Mouse (Mus musculus): Measurements from ENCODE around the gene Akain1. TPM values are rescaled to one million over a fixed set of nuclear protein-coding genes. Genes with fewer than 3 reads are reported as not detected.

Gene Akain1
- polyA plus RNA-seq, 1 experiment from 2014 or later = 0.40 TPM

DNA sequence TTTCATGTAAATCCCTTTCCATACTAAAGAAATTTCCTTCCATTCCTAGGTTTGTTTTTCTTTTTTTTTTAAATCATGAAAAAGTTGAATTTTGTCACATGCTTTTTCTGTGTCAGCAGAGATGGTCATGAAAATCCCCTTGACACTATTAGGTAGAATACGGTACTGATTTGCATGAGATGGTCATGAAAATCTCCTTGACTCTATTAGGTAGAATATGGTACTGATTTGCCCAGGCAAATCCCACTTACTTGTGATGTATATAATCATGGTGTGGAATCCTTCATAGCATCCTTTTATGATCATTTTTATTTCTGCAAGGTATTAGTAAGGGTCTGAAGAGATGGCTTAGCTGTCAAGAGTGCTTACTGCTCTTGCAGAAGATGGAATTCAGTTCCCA, 17.5 kb upstream of the Akain1 start:
- ATAC-seq = no peak
- Histone ChIP-seq H3K4me1 (ENCODE audit: control insufficient read depth, insufficient read depth, low read length) (peaks cover 6% of the 10 kb centered on the region), H3K27me3 (ENCODE audit: control insufficient read depth, insufficient read depth, low read depth, low read length) (no peaks in the 10 kb centered on the region), H3K27ac (ENCODE audit: low read length) (no peak overlapping the region), H3K4me2 (ENCODE audit: low read length) (no peak overlapping the region), H3K36me3 (ENCODE audit: control insufficient read depth, insufficient read depth, low read length) (no peaks in the 10 kb centered on the region), H3K9me3 (replicated peaks; ENCODE audit: control insufficient read depth, low read length, poor library complexity, severe bottlenecking) (no peaks in the 10 kb centered on the region), H3K4me3 (ENCODE audit: low read depth, low read length) (no peak overlapping the region), H3K9ac (ENCODE audit: low read depth, low read length) (no peak overlapping the region)
- 2% methylated on average over 1 of the region's 1 CpGs for WGBS

DNA sequence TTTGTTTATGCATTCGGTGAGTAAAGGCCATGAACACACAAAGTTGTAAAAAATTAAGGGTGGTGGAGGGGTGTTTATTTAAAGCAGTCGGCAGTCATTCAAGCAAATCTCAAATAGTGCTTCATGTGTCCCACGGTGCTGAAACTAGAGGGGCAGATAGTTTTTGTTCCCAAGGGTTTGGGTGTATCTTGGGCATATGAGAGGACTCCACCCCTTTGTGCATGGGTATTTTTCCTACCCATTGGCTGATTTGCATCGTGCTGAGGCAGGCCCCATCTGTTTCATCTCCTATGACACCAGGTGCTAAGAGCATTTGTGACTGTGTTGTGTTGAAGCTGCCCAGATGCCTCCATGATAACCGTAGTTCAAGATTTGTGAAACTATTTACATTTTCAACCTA, 1.3 kb upstream of the Akain1 start:
- 76% methylated on average over 5 of the region's 5 CpGs for WGBS
- ATAC-seq = no peak
- H3K27me3 ChIP-seq (ENCODE audit: control insufficient read depth, insufficient read depth, low read depth, low read length) = peaks cover 35% of the 10 kb centered on the region

DNA sequence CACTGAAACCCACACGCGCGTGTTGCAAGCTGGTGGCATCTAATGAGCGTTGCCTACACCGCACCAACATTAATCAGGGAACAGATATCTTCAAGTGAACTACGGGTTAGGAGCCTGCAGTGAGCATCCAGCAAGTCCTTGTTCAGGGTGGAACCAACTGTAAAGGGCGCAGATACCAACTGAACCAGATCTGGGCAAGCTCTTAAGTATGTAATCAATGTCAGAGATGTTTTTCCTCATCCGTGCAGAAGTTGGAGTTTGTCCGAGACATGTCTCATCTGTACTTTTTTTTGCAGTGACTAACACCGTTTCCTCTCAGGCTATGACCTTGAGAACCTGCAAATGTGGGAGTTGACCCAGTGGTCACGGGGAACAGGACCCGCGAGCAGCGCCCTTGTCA, 640 bp upstream of the Akain1 start:
- WGBS = 36% methylated on average over 14 of the region's 14 CpGs
- no peaks in the 10 kb centered on the region for H3K9me3 ChIP-seq (replicated peaks; ENCODE audit: control insufficient read depth, low read length, poor library complexity, severe bottlenecking)
- no peaks in the 10 kb centered on the region for H3K36me3 ChIP-seq (ENCODE audit: control insufficient read depth, insufficient read depth, low read length)

More for the DNA sequence above, 1.3 kb upstream of the Akain1 start:
- Histone ChIP-seq H3K4me1 (ENCODE audit: control insufficient read depth, insufficient read depth, low read length) (peaks cover 9% of the 10 kb centered on the region; the same call in 1 of the 2 replicates), H3K9me3 (replicated peaks; ENCODE audit: control insufficient read depth, low read length, poor library complexity, severe bottlenecking) (no peaks in the 10 kb centered on the region), H3K36me3 (ENCODE audit: control insufficient read depth, insufficient read depth, low read length) (no peaks in the 10 kb centered on the region), H3K27ac (ENCODE audit: low read length) (no peak overlapping the region), H3K4me2 (ENCODE audit: low read length) (no peak overlapping the region), H3K9ac (ENCODE audit: low read depth, low read length) (no peak overlapping the region), H3K4me3 (ENCODE audit: low read depth, low read length) (no peak overlapping the region)

DNA sequence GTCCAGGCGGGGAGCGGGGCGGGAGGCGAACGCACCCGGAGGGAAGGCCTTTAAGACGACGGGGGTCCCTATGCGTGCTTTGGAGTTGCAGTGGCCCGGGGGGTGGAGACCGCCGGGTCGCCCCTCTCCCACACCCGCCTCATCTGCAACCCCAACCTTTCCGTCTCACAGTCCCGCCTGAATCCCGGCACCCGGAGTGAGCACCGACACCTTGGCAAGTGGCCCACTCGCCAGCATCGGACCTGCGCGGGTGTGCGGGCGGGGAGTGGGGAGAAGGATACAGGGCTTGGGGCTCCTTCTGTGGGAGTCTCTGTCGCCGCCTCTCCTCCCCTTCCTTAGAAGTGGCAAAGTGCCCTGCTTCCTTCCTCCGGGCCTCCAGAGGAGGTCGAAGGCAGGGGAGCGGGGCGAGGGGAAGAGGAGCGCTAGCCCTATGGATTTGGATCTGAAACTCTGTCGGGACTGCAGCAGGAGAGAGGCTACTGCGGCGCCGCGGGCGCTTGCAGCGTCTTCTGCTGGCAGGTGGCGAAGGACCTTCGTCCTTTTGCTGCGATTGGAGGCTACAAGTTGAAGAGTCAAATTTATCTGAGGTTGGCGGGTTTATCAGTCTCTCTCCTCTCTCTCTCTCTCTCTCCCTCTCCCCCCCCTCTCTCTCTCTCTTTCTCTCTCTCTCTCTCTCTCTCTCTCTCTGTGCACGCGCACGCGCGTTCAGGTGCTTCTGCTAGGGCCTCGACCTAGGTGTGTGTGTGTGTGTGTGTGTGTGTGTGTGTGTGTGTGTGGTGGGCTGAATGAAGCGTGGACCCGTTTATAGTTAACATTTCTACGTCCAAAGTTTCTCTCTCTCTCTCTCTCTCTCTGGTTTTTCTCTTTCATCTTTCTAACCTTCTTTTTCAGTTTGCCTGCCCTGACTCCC, 700 bp downstream of the Akain1 start:
- 1% methylated on average over 49 of the region's 52 CpGs for WGBS

More for the DNA sequence above, 640 bp upstream of the Akain1 start:
- peak overlapping the region; percentile 99 for H3K4me2 ChIP-seq (ENCODE audit: low read length)
- peaks cover 9% of the 10 kb centered on the region; the same call in 1 of the 2 replicates for H3K4me1 ChIP-seq (ENCODE audit: control insufficient read depth, insufficient read depth, low read length)
- no peak overlapping the region for H3K9ac ChIP-seq (ENCODE audit: low read depth, low read length)
- ATAC-seq = no peak
- no peak overlapping the region for H3K27ac ChIP-seq (ENCODE audit: low read length)
- H3K27me3 ChIP-seq (ENCODE audit: control insufficient read depth, insufficient read depth, low read depth, low read length) = peaks cover 35% of the 10 kb centered on the region
- H3K4me3 ChIP-seq (ENCODE audit: low read depth, low read length) = peak overlapping the region; percentile 69

DNA sequence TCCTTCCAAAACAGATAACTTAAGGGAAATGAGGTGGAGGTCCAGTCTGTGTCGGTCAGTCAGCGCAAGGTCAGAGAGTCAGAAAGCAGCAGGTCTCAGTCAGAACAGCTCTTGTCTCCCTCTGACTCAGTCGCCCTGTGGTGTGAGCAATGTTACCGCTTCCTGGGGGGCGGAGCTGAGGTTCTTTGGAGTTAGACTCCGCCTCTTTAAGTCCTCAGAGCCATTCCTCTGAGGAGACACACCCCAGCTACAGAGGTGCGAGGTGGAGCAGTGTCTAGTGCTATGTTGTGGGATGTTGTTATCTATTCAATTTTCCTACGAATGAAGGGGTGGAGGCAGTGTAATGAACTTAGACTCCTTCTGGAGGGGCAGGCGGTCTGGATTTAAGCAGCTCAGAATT, 1.9 kb downstream of the Akain1 start:
- WGBS = 14% methylated on average over 9 of the region's 9 CpGs
- Histone ChIP-seq H3K27ac (ENCODE audit: low read length) (no peak overlapping the region), H3K4me3 (ENCODE audit: low read depth, low read length) (no peak overlapping the region), H3K36me3 (ENCODE audit: control insufficient read depth, insufficient read depth, low read length) (no peaks in the 10 kb centered on the region), H3K9me3 (replicated peaks; ENCODE audit: control insufficient read depth, low read length, poor library complexity, severe bottlenecking) (no peaks in the 10 kb centered on the region), H3K27me3 (ENCODE audit: control insufficient read depth, insufficient read depth, low read depth, low read length) (peaks cover 35% of the 10 kb centered on the region), H3K4me2 (ENCODE audit: low read length) (no peak overlapping the region), H3K9ac (ENCODE audit: low read depth, low read length) (no peak overlapping the region), H3K4me1 (ENCODE audit: control insufficient read depth, insufficient read depth, low read length) (peaks cover 9% of the 10 kb centered on the region; the same call in 1 of the 2 replicates)
- ATAC-seq = no peak

More for the DNA sequence above, 700 bp downstream of the Akain1 start:
- Histone ChIP-seq H3K4me1 (ENCODE audit: control insufficient read depth, insufficient read depth, low read length) (peaks cover 9% of the 10 kb centered on the region; the same call in 1 of the 2 replicates), H3K27ac (ENCODE audit: low read length) (no peak overlapping the region), H3K4me3 (ENCODE audit: low read depth, low read length) (peak overlapping the region; percentile 69), H3K36me3 (ENCODE audit: control insufficient read depth, insufficient read depth, low read length) (no peaks in the 10 kb centered on the region), H3K9ac (ENCODE audit: low read depth, low read length) (peak overlapping the region; percentile 65), H3K9me3 (replicated peaks; ENCODE audit: control insufficient read depth, low read length, poor library complexity, severe bottlenecking) (no peaks in the 10 kb centered on the region), H3K4me2 (ENCODE audit: low read length) (peak overlapping the region; percentile 99), H3K27me3 (ENCODE audit: control insufficient read depth, insufficient read depth, low read depth, low read length) (peaks cover 35% of the 10 kb centered on the region)
- peak; percentile 77 for ATAC-seq

DNA sequence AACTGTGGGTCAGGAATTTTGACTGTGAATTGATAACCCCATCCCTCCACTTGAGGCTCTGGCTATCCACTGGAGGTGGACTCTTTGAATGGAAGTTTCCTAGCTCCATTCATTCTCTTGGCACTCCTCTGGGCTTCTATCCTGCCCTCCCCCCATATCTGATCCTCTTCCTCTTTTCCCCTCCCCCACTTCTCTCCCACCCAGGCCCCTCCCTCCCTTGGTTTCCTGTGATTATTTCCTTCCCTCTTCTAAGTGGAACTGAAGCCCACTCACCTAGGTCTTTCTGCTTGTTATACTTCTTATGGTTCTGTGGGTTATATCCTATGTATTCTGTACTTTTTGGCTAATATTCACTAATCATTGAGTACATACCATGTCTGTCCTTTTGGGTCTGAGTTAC, 9.6 kb downstream of the Akain1 start:
- no peaks in the 10 kb centered on the region; the same call in 1 of the 2 replicates for H3K27me3 ChIP-seq (ENCODE audit: control insufficient read depth, insufficient read depth, low read depth, low read length)
- no peaks in the 10 kb centered on the region for H3K9me3 ChIP-seq (replicated peaks; ENCODE audit: control insufficient read depth, low read length, poor library complexity, severe bottlenecking)
- H3K4me1 ChIP-seq (ENCODE audit: control insufficient read depth, insufficient read depth, low read length) = no peaks in the 10 kb centered on the region
- no peak overlapping the region for H3K9ac ChIP-seq (ENCODE audit: low read depth, low read length)
- H3K4me3 ChIP-seq (ENCODE audit: low read depth, low read length) = no peak overlapping the region
- H3K4me2 ChIP-seq (ENCODE audit: low read length) = no peak overlapping the region
- no peak for ATAC-seq
- H3K27ac ChIP-seq (ENCODE audit: low read length) = no peak overlapping the region
- no peaks in the 10 kb centered on the region for H3K36me3 ChIP-seq (ENCODE audit: control insufficient read depth, insufficient read depth, low read length)

DNA sequence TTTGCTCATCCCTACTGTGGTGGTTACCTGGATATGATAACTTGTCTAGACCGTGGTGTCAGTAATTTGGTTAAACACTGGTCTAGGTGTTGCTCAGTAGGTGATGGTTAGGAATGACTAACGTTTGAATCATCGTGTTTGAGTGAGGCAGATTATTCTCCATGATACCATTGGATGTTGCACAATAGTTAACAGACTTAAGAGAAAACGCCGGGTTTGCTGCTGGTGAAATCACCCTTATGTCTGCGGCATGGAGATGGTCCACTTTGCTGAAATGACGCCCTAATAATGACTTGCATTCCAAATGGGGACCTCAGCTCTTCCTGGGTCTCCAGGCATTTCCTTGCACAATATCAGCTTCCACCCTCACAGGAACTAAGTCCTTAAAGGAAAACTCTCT, 22.6 kb downstream of the Akain1 start:
- H3K4me1 ChIP-seq (ENCODE audit: control insufficient read depth, insufficient read depth, low read length) = no peaks in the 10 kb centered on the region
- 92% methylated on average over 7 of the region's 7 CpGs for WGBS
- no peaks in the 10 kb centered on the region for H3K36me3 ChIP-seq (ENCODE audit: control insufficient read depth, insufficient read depth, low read length)
- H3K4me3 ChIP-seq (ENCODE audit: low read depth, low read length) = no peak overlapping the region
- no peak overlapping the region for H3K27ac ChIP-seq (ENCODE audit: low read length)
- no peaks in the 10 kb centered on the region for H3K27me3 ChIP-seq (ENCODE audit: control insufficient read depth, insufficient read depth, low read depth, low read length)
- no peak for ATAC-seq
- no peaks in the 10 kb centered on the region for H3K9me3 ChIP-seq (replicated peaks; ENCODE audit: control insufficient read depth, low read length, poor library complexity, severe bottlenecking)
- no peak overlapping the region for H3K4me2 ChIP-seq (ENCODE audit: low read length)
- H3K9ac ChIP-seq (ENCODE audit: low read depth, low read length) = no peak overlapping the region

DNA sequence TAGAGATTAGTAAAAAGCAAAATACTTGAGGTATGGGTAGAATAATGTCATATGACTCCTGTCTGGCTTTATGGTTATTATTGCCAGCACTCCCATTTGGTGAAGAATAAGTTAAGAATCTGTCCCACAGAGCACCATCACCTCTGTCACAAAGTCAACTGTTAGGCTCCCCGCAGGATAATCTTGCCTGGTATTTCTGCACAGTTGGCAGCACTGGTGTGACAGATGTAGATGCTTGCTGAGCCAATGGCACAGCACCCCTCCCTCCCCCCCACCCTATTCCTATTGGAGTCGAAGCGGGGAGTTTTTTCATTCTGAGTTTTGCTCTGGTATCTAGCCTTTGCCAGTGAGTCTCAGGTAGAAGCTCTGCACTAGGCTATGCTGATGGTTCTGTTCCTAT, 23.9 kb downstream of the Akain1 start:
- H3K9me3 ChIP-seq (replicated peaks; ENCODE audit: control insufficient read depth, low read length, poor library complexity, severe bottlenecking) = no peaks in the 10 kb centered on the region
- no peaks in the 10 kb centered on the region for H3K36me3 ChIP-seq (ENCODE audit: control insufficient read depth, insufficient read depth, low read length)

DNA sequence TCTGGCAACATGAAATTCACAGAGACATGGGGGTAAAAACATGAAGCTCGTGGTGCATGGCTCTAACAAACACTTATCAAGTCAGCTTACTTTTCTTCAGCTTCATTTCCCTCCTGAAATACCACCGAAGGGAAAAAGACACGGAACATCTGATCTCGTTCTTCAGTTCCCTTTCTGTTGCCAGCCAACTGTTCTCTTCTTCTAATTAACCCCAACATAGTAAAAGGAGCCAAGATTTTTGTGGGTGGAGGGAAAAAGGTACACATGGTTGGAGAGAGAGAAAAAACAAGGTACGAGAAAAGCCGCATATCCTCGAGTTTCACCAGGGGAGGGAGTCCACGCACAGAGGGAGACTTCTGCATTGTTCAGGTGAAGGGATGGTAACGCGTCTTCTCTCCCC, 32.0 kb downstream of the Akain1 start:
- 53% methylated on average over 10 of the region's 10 CpGs for WGBS
- Histone ChIP-seq H3K9me3 (replicated peaks; ENCODE audit: control insufficient read depth, low read length, poor library complexity, severe bottlenecking) (no peaks in the 10 kb centered on the region), H3K36me3 (ENCODE audit: control insufficient read depth, insufficient read depth, low read length) (no peaks in the 10 kb centered on the region), H3K27ac (ENCODE audit: low read length) (no peak overlapping the region), H3K4me3 (ENCODE audit: low read depth, low read length) (no peak overlapping the region), H3K4me1 (ENCODE audit: control insufficient read depth, insufficient read depth, low read length) (no peaks in the 10 kb centered on the region), H3K9ac (ENCODE audit: low read depth, low read length) (no peak overlapping the region), H3K4me2 (ENCODE audit: low read length) (no peak overlapping the region), H3K27me3 (ENCODE audit: control insufficient read depth, insufficient read depth, low read depth, low read length) (no peaks in the 10 kb centered on the region)
- no peak for ATAC-seq

More for the DNA sequence above, 23.9 kb downstream of the Akain1 start:
- H3K4me3 ChIP-seq (ENCODE audit: low read depth, low read length) = no peak overlapping the region
- no peaks in the 10 kb centered on the region for H3K4me1 ChIP-seq (ENCODE audit: control insufficient read depth, insufficient read depth, low read length)
- no peak overlapping the region for H3K4me2 ChIP-seq (ENCODE audit: low read length)
- no peaks in the 10 kb centered on the region for H3K27me3 ChIP-seq (ENCODE audit: control insufficient read depth, insufficient read depth, low read depth, low read length)
- no peak for ATAC-seq
- WGBS = 54% methylated on average over 3 of the region's 3 CpGs
- H3K27ac ChIP-seq (ENCODE audit: low read length) = no peak overlapping the region
- no peak overlapping the region for H3K9ac ChIP-seq (ENCODE audit: low read depth, low read length)

Measured in midbrain, embryonic 16.5 days (tissue).